Mouse (Mus musculus): ENCODE measurements around the gene Tmem80.

GRCm38 (mm10) chr7:141371942-141372595 is 44.5 kb downstream of the Tmem80 start:
- TF ChIP-seq CTCF (conservative IDR thresholded peaks at IDR 0.05 in 1 of 2, IDR thresholded peaks at IDR 0.05 in 1 of 2; ENCODE audit: low read depth in 2 of 2, low read length in 2 of 2) (no peak), MAZ (IDR thresholded peaks at IDR 0.05; ENCODE audit: low read depth, low read length) (no peak), MAX (IDR thresholded peaks at IDR 0.05; ENCODE audit: low read length) (no peak)

Measured in CH12.LX (cell line).